Mouse (Mus musculus) CD8-positive naive resting alpha-beta T cell, adult 2 months (primary cell): ENCODE results near the gene Ppp4r3a.
A peak's percentile ranks its signal among the peaks of the same experiment; 100 is the strongest.
"Not testable (repeated sequence)": the region's sequence is repeated elsewhere in the genome, so short reads cannot be mapped to it uniquely, and the experiment has no call there.

Experiments used
- DNase-seq, 2 experiments: peaks; one replicate each; pipeline ENCODE4 v3.0.0; 2022; ENCODE audit warnings: low read depth in 2 of 2, low spot score in 2 of 2

Gene Ppp4r3a

DNA sequence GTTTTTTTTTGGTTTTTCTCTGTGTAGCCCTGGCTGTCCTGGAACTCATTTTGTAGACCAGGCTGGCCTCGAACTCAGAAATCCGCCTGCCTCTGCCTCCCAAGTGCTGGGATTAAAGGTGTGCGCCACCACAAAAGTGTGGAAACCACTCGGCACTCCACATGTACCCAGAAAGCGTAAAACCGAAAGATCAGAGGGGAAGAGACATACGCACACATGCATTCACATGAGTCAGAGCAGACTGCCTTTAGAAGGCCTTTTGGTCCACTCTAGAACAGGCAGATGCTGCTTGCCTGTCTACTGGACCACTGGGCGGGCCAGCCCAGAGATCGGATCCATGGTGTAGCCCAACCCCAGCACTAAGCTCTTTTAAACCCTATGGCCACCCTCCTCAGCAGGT is 69.8 kb downstream of the Ppp4r3a start:
- DNase-seq: not testable (repeated sequence)

DNA sequence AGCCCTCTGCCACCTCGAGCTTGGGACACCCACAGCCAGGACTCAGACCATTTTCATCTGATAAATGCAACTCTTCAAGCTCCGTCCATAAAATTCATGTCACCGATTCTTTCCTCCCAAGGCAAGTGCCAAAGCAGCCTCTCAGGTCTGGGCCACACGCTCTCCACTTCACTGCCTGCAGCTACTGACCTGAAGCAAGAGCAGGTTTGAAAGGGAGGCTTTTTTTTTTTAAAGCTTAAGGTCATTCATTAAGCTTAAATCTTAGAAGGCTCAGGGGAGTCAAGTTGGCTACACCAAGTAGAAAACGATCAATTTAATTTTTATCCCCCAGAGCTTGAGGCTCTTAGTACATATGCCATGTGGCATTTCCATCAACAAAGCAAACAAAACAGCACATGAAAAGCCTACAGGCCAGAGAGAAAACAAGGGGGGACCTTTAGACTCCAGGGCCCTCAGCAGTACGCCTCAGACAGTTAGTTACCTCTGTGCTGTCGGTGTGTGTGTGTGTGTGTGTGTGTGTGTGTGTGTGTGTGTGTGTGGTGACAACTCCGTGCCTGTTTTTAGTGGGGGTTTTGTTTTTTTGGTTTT is 70.3 kb downstream of the Ppp4r3a start:
- DNase-seq: no peak

DNA sequence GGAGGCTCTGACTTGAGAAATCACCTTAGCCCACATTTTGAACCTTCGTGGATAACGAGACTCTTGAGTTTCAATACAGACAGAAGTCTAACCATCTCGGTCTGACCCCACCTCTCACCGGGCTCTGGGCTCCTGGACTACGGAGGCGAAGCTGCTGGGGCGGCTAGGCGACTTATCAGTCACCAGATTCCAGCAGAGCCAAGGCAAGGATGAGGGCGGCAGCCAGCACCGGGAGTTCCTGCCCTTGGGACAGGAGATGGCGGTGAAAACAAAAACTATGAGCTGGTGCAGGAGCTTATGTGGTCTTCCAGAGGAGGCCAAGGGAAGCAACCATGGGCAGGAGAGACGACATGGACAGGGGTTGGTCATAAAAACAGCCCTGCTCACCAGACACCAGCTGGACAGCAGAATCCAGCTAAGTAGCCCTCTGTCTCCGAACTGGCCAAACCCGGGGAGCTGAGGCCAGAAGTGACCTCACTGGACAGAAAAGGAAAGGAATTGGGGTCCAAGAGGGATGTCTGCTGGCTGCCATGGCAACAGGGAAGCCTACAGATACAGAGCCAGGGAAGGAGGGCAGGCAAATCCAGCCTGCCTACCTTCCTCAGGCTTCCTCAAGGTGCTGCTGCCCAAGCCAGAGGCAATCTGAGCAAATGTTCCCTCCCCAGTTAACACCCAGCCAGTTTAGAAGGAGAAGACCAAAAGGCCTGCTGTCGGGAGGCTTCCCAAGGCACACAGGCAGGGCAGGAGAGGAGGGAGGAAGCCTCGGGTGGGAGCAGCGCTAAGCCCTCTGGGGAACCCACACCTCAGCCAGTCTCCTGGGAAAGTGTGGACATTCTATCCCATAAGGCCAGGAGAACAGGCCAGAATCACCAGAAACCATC is 71.1 kb downstream of the Ppp4r3a start:
- no peak for DNase-seq

DNA sequence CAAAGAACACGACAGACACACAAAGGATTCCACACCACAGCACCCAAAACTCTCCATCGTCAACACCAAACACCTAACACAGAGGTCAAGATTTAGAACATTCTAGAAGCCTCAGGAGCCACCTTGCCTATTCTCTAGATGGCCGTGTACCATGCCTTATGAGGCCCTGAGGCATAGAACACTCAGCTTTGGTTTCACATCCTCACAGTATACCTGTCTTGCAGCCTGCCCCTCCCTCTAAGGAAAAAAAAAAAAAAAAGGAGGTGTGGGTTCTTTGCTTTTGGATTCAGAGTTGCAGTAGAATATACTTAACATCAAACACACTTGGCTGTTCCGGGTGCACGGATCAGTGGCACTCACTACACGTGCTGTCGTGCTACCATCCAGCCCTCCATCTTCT is 72.5 kb downstream of the Ppp4r3a start:
- no peak for DNase-seq

DNA sequence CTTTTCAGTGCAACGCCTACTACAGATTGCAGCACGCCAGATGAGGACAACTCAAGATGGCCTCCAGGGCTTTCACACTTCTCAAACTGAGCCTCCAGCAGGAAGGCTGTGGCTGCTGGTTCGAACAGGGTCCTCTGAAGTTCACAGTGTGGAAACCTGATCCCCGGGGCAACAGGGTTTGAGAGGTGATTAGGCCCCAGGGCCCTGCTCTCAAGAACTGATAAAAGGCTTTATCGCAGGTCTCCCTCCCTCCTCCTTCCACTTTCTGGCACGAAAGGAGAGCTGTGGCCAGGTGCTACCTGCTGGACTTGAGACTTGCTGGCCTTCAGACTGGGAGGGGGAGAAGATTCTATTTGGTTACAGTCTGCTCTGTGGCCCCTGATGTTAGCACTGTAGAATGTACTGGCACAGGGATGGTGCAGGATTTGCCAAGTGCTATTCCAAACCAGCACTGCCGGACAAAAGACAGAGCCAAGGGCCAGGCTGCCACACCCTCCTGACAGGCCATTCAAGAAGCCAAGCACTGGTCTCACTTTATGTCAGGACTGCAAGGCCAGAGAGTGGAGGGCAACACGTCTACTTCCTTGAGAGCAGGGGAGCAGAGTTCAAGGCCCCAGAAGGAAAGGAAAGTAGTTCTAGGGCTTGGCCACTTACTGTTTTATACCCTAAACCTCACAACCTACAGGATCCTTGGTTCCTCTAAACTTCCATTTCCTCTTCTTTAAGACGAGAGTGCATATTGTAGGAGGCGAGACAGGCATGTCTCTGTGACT is 73.2 kb downstream of the Ppp4r3a start:
- DNase-seq: no peak

DNA sequence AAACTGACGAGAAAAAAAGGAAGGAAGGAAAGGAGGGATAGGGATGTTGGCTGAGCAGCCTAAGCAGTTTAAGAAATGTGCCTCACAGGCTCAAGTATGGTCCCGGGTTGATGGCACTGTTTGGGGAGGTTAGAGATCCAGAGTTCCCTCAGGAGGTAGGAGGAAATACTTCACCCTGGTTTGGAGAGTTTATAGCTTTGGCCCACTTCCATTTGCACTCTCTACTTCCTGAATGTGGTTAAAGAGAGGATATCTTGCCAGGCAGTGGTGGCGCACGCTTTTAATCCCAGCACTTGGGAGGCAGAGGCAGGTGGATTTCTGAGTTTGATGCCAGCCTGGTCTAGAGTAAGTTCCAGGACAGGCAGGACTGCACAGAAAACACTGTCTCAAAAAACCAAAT is 74.3 kb downstream of the Ppp4r3a start:
- no peak for DNase-seq

DNA sequence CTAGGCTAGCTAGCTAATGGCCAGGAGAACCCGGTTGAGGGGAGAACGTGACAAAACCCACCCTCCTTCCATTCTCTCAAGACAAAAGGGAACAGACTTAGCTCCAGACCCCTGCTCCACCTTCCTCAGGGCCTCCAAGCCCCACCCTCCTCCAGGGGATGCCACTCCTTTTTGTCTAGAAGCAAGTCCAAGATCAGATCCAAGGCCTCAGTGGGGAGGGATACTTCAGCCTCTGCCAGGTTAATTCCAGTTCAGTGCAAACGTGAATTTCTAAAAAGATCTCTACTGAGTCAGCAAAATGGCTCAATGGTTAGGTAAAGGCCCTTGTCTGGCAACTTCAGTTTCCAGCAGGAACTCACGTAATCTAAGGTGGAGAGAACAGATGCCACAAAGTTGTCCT is 74.9 kb downstream of the Ppp4r3a start:
- no peak for DNase-seq

DNA sequence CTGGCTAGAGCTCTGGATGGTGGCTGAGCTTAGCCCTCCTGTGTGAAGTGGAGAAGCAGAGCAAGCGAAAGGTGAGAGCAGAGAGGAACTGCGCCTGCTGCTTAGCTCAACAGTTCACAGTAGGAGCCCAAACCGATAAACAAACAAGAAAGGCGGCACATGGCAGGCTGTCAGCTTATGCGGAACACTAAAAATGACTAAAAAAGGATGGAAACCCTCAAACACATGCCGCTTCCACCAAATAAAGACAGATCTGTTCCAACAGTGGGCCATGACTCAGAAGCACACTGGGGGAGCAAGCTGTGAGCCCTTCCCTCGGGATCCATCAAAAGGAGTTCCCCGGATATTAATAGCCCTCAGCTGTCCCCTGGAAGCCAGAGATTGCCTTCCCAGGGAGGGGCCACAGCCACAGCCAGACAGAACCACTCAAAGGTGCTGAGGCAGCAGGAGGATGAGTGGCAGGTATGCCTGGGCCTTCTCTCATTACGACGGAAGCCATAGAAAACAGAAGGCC is 75.5 kb downstream of the Ppp4r3a start:
- peak in 1 of 2 experiments; percentile 18 for DNase-seq

DNA sequence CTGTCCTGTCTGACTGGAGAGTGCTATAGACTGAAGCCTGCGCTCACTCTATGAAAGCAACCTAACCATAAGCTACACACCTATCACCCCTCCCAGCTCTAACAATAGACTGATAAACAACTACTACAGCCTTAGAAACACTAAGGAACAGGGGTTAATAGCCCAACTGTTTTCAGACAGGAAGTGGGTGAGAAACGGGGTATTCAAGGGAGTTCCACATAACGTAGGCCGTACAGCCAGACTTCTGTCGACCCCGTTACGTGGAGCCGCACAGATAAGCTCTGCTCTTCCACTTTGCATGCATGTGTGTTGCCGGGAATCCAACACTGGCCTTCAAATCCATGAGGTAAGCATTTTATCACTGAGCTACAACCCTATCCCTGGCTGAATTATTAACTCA is 76.1 kb downstream of the Ppp4r3a start:
- no peak for DNase-seq

DNA sequence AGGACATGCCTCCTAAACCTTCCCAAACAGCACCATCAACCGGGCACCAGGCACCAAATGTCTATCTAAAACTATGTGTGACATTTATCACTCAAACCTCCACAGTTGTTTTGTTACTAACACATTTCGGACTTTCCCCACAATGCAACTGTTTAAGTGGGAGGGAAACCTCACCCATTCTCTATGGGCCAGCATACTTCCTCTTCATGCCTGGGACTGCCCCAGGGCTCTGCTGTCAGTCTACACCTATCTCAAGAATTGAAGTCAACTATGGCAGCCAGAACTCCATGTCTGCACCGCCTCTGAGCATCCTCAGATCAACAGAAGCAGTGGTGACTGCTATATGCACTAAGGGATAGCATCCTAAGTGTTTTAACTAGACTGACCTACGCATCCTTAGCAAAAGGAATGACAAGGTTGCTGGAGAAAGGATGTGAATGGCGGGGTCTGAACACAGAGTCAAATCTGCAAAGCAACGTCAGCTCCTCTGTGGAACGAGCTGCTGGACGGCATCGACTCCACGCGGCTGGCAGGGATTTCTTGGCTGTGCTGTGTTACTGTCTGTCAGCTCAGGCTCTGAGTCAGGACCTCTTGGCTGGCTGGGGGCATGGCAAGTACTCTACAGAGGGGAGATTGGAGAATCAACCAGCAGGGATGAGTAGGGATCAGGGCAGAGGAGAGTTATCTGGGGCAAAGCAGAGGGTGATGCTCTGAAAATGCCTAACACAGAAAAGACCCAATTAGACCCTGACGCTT is 77.7 kb downstream of the Ppp4r3a start:
- DNase-seq: no peak

DNA sequence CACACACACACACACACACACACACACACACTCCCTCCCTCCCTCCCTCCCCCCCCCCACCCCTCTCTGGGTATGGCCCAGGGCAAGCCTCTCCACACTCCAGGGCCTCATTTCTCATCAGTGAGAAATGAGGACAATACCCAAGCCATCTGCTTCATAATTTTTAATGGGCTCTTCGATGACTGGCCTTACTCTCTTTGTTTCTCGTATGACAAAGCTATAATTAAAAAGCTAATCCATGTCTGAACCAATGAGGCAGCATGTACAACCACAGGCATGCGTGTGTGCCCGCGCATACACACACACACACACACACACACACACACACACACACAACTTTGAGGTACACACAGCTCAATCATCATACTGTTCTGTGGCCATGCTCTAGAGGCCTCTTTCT is 78.5 kb downstream of the Ppp4r3a start:
- DNase-seq: no peak

DNA sequence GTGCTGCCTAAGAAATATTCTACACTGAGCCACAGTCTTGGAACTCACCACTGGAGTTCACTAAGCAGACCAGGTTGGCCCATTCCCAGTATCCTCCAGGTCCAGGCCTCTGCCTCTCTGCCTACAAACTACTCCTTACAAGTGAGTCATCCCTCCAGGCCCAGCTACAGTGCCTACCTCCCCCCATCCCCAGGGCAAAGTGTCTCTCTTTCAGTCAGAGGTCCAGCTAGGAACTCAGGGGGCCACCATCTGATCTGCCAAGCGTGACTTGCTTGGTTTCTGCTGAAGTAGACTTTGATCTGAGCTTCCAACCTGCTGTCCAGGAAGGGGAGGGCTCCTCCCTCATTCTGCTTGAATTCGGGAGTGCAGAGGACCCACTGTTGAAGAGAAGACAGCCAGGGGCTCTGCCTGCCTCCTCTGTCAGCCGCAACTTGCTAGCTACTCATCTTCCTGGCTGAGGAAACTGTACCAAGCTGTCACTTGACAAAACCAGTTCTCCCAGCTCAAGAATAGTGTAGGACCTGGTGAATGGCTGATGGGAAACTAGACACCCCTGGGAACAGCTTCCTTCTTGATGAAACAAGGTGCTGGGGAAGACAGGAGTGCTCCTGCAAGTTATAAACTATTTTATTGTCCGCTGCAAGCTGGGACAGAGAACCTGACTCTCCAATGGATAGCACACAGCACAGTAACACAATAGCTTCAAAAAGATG is 80.5 kb downstream of the Ppp4r3a start:
- DNase-seq: no peak

DNA sequence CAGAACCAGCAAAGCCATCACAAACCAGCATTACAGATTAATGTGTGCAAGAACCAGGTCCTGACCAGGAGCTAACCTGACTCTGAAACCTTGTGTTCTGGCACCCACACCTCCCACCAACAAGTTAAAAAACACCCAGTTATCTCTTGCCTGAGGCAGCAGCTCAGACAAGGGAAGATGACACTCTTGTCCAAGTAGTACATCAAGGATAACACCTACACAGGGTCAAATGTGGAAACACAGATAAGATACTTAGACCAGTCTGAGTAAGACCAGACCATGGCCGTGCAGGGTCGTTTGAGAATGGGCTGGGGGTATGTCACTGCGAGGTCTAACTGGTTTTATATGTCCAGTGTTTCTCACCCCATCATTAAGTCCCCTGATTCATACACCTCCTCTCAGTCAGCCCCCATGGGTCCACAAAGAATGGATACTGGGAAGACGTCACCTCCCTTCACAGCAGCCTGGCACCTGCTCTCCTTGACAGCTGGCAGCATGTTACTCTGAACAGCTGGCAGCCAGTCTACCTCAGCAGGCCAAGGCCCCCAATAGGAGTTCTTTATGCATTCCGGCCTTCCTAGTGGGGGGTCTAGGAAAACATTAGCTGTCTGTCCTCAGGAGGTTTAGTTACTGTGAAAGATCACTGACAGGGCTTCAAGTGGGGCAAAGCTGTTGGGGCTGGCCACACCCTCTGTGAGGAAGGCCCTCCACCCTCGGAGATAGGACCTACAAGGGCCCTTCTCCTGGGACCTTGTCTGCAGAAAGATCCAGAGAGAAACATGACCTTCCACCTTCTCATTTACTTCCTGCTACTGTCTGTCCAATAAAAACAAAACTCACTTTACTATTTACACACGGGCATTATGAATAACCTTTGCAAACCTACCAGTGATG is 84.2 kb downstream of the Ppp4r3a start:
- no peak for DNase-seq

DNA sequence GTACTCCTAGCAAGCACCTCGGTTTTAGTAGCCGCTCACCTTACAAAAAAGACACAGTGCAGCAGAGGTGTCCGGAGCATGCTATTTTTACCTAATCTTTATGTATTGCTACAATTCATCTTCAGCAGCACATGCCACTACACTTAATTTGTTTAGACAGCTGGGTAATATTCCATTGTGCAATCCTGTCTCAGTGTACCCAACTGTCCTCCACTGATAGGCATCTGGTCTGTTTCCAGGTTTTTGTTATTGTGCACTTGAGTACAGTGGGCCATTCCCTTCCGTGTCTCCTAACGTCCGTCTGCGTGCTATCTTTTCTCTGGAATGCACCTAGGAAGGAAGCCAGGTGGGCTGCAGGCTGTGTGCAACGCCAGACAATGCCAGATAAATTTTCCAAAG is 84.9 kb downstream of the Ppp4r3a start:
- DNase-seq: no peak

DNA sequence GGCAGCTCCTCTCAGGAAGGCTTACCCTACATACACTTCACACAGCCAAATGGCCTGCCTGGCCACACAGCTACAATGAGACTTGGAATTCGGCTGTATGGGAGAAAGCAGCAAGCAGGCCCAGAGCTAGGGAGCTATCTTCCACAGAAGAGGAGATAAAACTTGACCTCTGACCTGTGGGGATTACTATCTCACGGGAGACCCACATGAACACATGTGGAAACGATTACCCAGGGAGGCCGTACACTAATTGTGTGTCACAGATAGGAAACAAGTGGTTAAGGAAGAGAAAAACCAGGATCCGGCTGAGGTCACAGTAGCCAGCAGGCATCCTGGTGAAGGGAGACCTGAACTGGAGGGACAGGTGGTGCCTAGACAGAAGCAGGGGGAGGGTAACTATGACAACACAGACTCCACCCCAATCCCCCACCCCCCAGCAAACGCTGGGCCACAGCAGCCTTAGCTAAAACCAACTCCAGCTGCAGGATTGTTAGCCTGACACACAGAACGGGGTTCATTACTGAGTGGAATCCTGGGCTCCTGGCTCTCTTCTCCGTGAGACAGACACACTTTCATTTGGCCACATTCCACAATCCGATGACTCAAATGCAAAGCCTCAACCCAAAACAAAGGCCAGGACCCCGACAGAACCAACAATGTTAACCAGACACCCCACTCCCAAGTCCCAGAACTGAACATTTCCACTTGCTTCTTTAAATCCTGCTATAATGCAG is 85.5 kb downstream of the Ppp4r3a start:
- no peak for DNase-seq

DNA sequence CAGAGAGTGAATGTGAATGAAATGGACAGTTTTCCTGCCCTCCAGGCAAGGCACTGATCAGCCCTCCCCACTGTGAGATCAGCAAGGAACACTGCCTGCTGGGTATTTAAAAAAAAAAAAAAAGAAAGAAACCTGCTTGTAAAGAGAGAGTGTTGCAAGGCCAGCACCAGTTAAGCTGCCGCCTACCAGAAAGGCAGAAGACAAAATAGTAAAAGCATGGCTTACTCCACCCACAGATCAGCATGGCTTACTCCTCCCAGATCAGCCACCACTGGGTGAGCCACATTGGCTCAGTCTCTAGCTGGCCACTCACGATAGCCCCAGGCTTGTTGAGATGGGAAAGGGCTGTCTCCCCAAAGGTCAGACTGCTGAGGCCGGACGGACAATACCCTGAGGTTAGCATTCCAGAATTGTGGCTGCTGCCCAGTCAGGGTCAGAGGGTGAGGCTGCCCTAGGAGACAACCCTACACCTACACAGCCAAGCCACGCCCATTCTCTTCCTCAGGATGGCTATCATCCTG is 87.1 kb downstream of the Ppp4r3a start:
- no peak for DNase-seq

DNA sequence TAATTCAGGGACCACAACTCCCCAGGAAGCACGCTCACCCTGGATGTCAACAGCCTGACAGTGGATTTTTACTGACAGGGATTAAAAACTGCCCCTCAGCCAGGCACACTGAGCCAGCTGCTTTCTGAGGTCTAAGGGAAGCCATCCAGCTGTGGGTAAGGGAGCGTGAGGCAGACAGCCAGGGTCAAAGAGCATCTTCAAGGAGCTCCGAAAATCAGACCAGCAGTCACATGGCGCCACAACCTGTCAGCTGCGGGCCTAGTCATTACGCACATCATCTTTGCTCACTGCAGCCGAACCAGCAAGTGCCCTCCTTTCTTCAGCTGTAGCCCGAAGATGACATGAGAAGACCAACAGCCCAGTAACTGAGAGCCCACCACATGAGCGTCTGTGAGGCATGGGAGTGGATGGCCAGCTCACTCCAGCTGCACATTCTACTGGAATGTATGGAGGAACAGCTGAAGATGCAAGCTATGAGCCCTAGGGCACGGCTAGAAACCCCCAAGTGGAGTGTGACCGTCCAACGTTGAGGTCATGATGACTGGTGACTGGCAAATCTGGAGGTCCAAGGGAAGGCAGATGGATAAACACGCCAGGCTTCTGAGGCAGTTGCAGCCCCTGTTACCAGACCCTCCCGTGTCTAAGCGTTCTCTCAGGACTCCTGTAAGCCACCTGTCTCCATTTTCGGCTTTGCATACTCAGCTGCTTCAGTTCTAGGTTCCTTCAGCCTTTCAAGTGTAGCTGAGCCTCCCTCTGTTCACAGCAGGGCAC is 87.7 kb downstream of the Ppp4r3a start:
- DNase-seq: no peak
